In the genomic region with DNA sequence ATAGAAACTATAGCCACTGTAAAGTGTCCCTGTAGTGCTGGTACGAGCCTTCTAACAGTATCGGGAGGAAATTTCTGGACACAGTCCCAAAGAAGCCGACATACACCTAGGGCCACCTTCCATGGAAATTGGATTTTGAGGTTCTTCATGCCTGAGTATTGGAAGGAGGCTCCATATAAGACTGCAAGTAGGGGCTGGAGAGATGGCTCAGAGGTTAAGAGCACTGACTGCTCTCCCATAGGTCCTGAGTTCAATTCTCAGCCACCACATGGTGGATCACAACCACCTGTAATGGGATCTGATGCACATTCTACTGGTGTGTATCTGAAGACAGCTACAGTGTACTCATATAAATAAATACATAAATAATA, we compare ENCODE assay signal across 7 mouse cellular contexts. TPM values are rescaled to one million over a fixed set of nuclear protein-coding genes. Genes with fewer than 3 reads are reported as not detected.
DNase-seq lines count a peak whose midpoint lies in the region; ATAC-seq and TF ChIP-seq lines count a peak whose summit lies in the region.

No protein-coding gene starts in this region.

- peak overlapping the region; percentile 68 for H3K4me3 ChIP-seq in lung, embryonic 16.5 days (ENCODE audit: low read length)
- H3K4me3 ChIP-seq in erythroblast, embryonic 14.5 days (replicated peaks): peak overlapping the region; percentile 72
- peak overlapping the region; percentile 49 for H3K4me3 ChIP-seq in limb, embryonic 11.5 days (ENCODE audit: low read depth, low read length)
- peak overlapping the region; percentile 70 for H3K4me3 ChIP-seq in small intestine, adult 2 months (ENCODE audit: low read depth, low read length)

- peak overlapping the region; percentile 98 for H3K27ac ChIP-seq in lung, embryonic 16.5 days (ENCODE audit: low read length)
- H3K27ac ChIP-seq in limb, embryonic 11.5 days (replicated peaks; ENCODE audit: low read depth, low read length): peak overlapping the region; percentile 3; the same call in 1 of the 2 replicates
- H3K27ac ChIP-seq in small intestine, adult 2 months (ENCODE audit: insufficient read depth, low read depth, low read length): peak overlapping the region; percentile 30; the same call in 1 of the 2 replicates

- H3K4me1 ChIP-seq in lung, embryonic 16.5 days (replicated peaks; ENCODE audit: control insufficient read depth, insufficient read depth, low read length): peaks cover 2% of the 10 kb centered on the region; the same call in 1 of the 2 replicates
- peaks cover 84% of the 10 kb centered on the region for H3K4me1 ChIP-seq in erythroblast, embryonic 14.5 days (ENCODE audit: control insufficient read depth)
- peaks cover 2% of the 10 kb centered on the region for H3K4me1 ChIP-seq in limb, embryonic 11.5 days (ENCODE audit: control insufficient read depth, insufficient read depth, low read length)
- peaks cover 5% of the 10 kb centered on the region; the same call in 1 of the 2 replicates for H3K4me1 ChIP-seq in small intestine, adult 2 months (ENCODE audit: control insufficient read depth, insufficient read depth, insufficient read length, low read length)

- H3K36me3 ChIP-seq in lung, embryonic 16.5 days (ENCODE audit: control insufficient read depth, insufficient read depth, low read length): peaks cover 9% of the 10 kb centered on the region; the same call in 1 of the 2 replicates
- H3K36me3 ChIP-seq in erythroblast, embryonic 14.5 days (ENCODE audit: control insufficient read depth): peaks cover 76% of the 10 kb centered on the region
- peaks cover 5% of the 10 kb centered on the region for H3K36me3 ChIP-seq in limb, embryonic 11.5 days (ENCODE audit: control insufficient read depth, insufficient read depth, low read length)
- peaks cover 5% of the 10 kb centered on the region; the same call in 1 of the 2 replicates for H3K36me3 ChIP-seq in small intestine, adult 2 months (ENCODE audit: control insufficient read depth, insufficient read depth, low read length)

- TF ChIP-seq POLR2A in small intestine, adult 2 months (IDR thresholded peaks at IDR 0.05; ENCODE audit: low read depth, low read length): no peak

- no peak for TF ChIP-seq CTCF in small intestine, adult 2 months (IDR thresholded peaks at IDR 0.05; ENCODE audit: extremely low read depth, insufficient read length, insufficient replicate concordance, low read depth, low read length)

- H3K4me2 ChIP-seq in lung, embryonic 16.5 days (ENCODE audit: low read depth, low read length): peak overlapping the region; percentile 67
- H3K4me2 ChIP-seq in limb, embryonic 11.5 days (ENCODE audit: low read depth, severe bottlenecking): peak overlapping the region; percentile 51

- no peak for DNase-seq in lung, postnatal 36 days
- DNase-seq in limb, embryonic 11.5 days (ENCODE audit: low spot score): no peak
- DNase-seq in layer of hippocampus, adult 9-10 months (ENCODE audit: low spot score): no peak
- DNase-seq in retina, embryonic 14.5 days (ENCODE audit: low spot score): no peak

- no peaks in the 10 kb centered on the region for H3K9me3 ChIP-seq in lung, embryonic 16.5 days (ENCODE audit: control insufficient read depth, low read length)
- H3K9me3 ChIP-seq in erythroblast, embryonic 14.5 days (ENCODE audit: control insufficient read depth, low read length): peaks cover 15% of the 10 kb centered on the region
- peaks cover 3% of the 10 kb centered on the region; the same call in 1 of the 2 replicates for H3K9me3 ChIP-seq in limb, embryonic 11.5 days (ENCODE audit: control insufficient read depth, low read length)

- ATAC-seq in lung, embryonic 16.5 days (ENCODE audit: low read depth): no peak
- peak; percentile 36; the same call in 1 of the 2 replicates for ATAC-seq in limb, embryonic 11.5 days (ENCODE audit: insufficient number of reproducible peaks, low FRiP score, low TSS enrichment, low read depth)

- peak overlapping the region; percentile 82 for H3K9ac ChIP-seq in lung, embryonic 16.5 days (ENCODE audit: low read length)
- peak overlapping the region; percentile 71 for H3K9ac ChIP-seq in limb, embryonic 11.5 days (ENCODE audit: low read length)

- H3K27me3 ChIP-seq in lung, embryonic 16.5 days (ENCODE audit: control insufficient read depth, insufficient read depth, low read depth, low read length): no peaks in the 10 kb centered on the region
- H3K27me3 ChIP-seq in erythroblast, embryonic 14.5 days (ENCODE audit: control insufficient read depth): no peaks in the 10 kb centered on the region
- no peaks in the 10 kb centered on the region for H3K27me3 ChIP-seq in limb, embryonic 11.5 days (ENCODE audit: control insufficient read depth, insufficient read depth, low read length)
- no peaks in the 10 kb centered on the region for H3K27me3 ChIP-seq in small intestine, adult 2 months (ENCODE audit: control insufficient read depth, insufficient read depth, low read length)

- WGBS in lung, embryonic 16.5 days: 5% methylated on average over 3 of the region's 3 CpGs
- 22% methylated on average over 3 of the region's 3 CpGs for WGBS in limb, embryonic 11.5 days
- WGBS in small intestine, adult 2 months: 4% methylated on average over 3 of the region's 3 CpGs

RNA-seq across cellular contexts. Expression of a gene that starts 0.6 kb away (rescaled TPM):
- polyA plus RNA-seq in lung, embryonic 16.5 days (2015; fragmentation: Nextera tagmentation; extraction: Ambion mirVana): 22.7 and 24.6 TPM in 2 replicates
- polyA plus RNA-seq in erythroblast, embryonic 14.5 days (2012): 16.4 and 18.4 TPM in 2 replicates
- 20.2 and 22.1 TPM in 2 replicates for polyA plus RNA-seq in limb, embryonic 11.5 days (2014; fragmentation: Nextera tagmentation; extraction: Ambion mirVana)
- 29.9 and 54.2 TPM in 2 replicates for polyA plus RNA-seq in small intestine, adult 2 months (2012; rRNA removed)

RNA-seq across cellular contexts. Expression of a gene that starts 30.0 kb away (rescaled TPM):
- 3.2 and 5.7 TPM in 2 replicates for polyA plus RNA-seq in lung, embryonic 16.5 days (2015; fragmentation: Nextera tagmentation; extraction: Ambion mirVana)
- 56.1 and 61.3 TPM in 2 replicates for polyA plus RNA-seq in erythroblast, embryonic 14.5 days (2012)
- 2.6 and 2.7 TPM in 2 replicates for polyA plus RNA-seq in limb, embryonic 11.5 days (2014; fragmentation: Nextera tagmentation; extraction: Ambion mirVana)
- 61.9 and 95.5 TPM in 2 replicates for polyA plus RNA-seq in small intestine, adult 2 months (2012; rRNA removed)

RNA-seq across cellular contexts. Expression of a gene that starts 51.1 kb away (rescaled TPM):
- 0.06 and 0.33 TPM in 2 replicates for polyA plus RNA-seq in lung, embryonic 16.5 days (2015; fragmentation: Nextera tagmentation; extraction: Ambion mirVana)
- polyA plus RNA-seq in erythroblast, embryonic 14.5 days (2012): 0.02 TPM in 1 of 2 replicates, not detected in the other
- polyA plus RNA-seq in limb, embryonic 11.5 days (2014; fragmentation: Nextera tagmentation; extraction: Ambion mirVana): not detected in 2 replicates
- polyA plus RNA-seq in small intestine, adult 2 months (2012; rRNA removed): 0.06 TPM in 1 of 2 replicates, not detected in the other

RNA-seq across cellular contexts. Expression of a gene that starts 52.0 kb away (rescaled TPM):
- polyA plus RNA-seq in lung, embryonic 16.5 days (2015; fragmentation: Nextera tagmentation; extraction: Ambion mirVana): not detected in 2 replicates
- not detected in 2 replicates for polyA plus RNA-seq in erythroblast, embryonic 14.5 days (2012)
- polyA plus RNA-seq in limb, embryonic 11.5 days (2014; fragmentation: Nextera tagmentation; extraction: Ambion mirVana): not detected in 2 replicates
- 0.05 and 0.37 TPM in 2 replicates for polyA plus RNA-seq in small intestine, adult 2 months (2012; rRNA removed)

Comparison
In these comparisons a context has a peak if more than half of its experiments do, and no peak if none do; other contexts are left out.
1. H3K27ac ChIP-seq: peak in every context shown above with its lines; median percentile 98 in lung, embryonic 16.5 days; 30 in small intestine, adult 2 months; 3 in limb, embryonic 11.5 days.